Mouse (Mus musculus): Measurements from ENCODE around the gene Gli1. TPM values are rescaled to one million over a fixed set of nuclear protein-coding genes. Genes with fewer than 3 reads are reported as not detected.
A peak's percentile ranks its signal among the peaks of the same experiment; 100 is the strongest.

The Gli1 gene
- total and polyA plus RNA-seq, 3 experiments = 0.91 to 2.4 (median 0.96) TPM

GRCm38 (mm10) chr10:127293590-127294113, 48.1 kb downstream of the Gli1 start:
- TF ChIP-seq CTCF (IDR thresholded peaks at IDR 0.05) = no peak
- H3K4me3 ChIP-seq = no peak overlapping the region; the same call in 1 of the 2 replicates
- 67% methylated on average over 3 of the region's 3 CpGs for WGBS
- H3K27ac ChIP-seq = peak overlapping the region; percentile 92
- no peaks in the 10 kb centered on the region for H3K27me3 ChIP-seq (ENCODE audit: control insufficient read depth, insufficient read depth, low read length)
- no peaks in the 10 kb centered on the region for H3K79me2 ChIP-seq (replicated peaks; ENCODE audit: control insufficient read depth, insufficient read depth, low read length)
- DNase-seq = no peak
- H3K9ac ChIP-seq (ENCODE audit: low read depth, low read length) = peak overlapping the region; percentile 29; the same call in 1 of the 2 replicates
- H3K36me3 ChIP-seq (ENCODE audit: control insufficient read depth, insufficient read depth, low read length) = peaks cover 26% of the 10 kb centered on the region
- intact Hi-C loops (cut with DNase I) = no loop called here
- peaks cover 17% of the 10 kb centered on the region for H3K4me1 ChIP-seq (ENCODE audit: control insufficient read depth, insufficient read depth, low read length)

- H3K9ac ChIP-seq (ENCODE audit: low read depth, low read length) = peak overlapping the region; percentile 55
- no peaks in the 10 kb centered on the region for H3K79me2 ChIP-seq (replicated peaks; ENCODE audit: control insufficient read depth, insufficient read depth, low read length)
- DNase-seq = peak; percentile 58 to 61
- TF ChIP-seq POLR2A (IDR thresholded peaks at IDR 0.05; ENCODE audit: insufficient read depth, low read depth, low read length) = peak; percentile 72
- TF ChIP-seq EP300 (IDR thresholded peaks at IDR 0.05; ENCODE audit: insufficient read depth, low read depth, low read length) = peak; percentile 81; the same call in 1 of the 2 replicates
- TF ChIP-seq CTCF (IDR thresholded peaks at IDR 0.05) = no peak
- WGBS = 25% methylated on average over 6 of the region's 6 CpGs
- peak overlapping the region; percentile 92 for H3K27ac ChIP-seq
- peaks cover 26% of the 10 kb centered on the region for H3K36me3 ChIP-seq (ENCODE audit: control insufficient read depth, insufficient read depth, low read length)
- peak overlapping the region; percentile 72; the same call in 1 of the 2 replicates for H3K4me3 ChIP-seq
- intact Hi-C loops (cut with DNase I) = loop anchor here (1.0 kb wide), 1 partner anchor 43 kb away; no protein-coding TSS in a partner anchor
- no peaks in the 10 kb centered on the region for H3K27me3 ChIP-seq (ENCODE audit: control insufficient read depth, insufficient read depth, low read length)
- peaks cover 17% of the 10 kb centered on the region for H3K4me1 ChIP-seq (ENCODE audit: control insufficient read depth, insufficient read depth, low read length)
These were observed 48.7 kb downstream of the Gli1 start for GRCm38 (mm10) chr10:127292987-127293538.

- no peak for TF ChIP-seq CTCF (IDR thresholded peaks at IDR 0.05)
- TF ChIP-seq POLR2A (IDR thresholded peaks at IDR 0.05; ENCODE audit: insufficient read depth, low read depth, low read length) = no peak
- no peak for TF ChIP-seq EP300 (IDR thresholded peaks at IDR 0.05; ENCODE audit: insufficient read depth, low read depth, low read length)
- peak overlapping the region; percentile 72 for H3K4me3 ChIP-seq
- intact Hi-C loops (cut with DNase I) = loop anchor here (1.0 to 2.0 kb wide), 2 partner anchors 19 to 44 kb away; partner anchors contain the start of gene Mars
- peak overlapping the region; percentile 48 for H3K9ac ChIP-seq (ENCODE audit: low read depth, low read length)
- 5% methylated on average over 5 of the region's 5 CpGs for WGBS
- H3K27ac ChIP-seq = peak overlapping the region; percentile 92
- no peaks in the 10 kb centered on the region for H3K27me3 ChIP-seq (ENCODE audit: control insufficient read depth, insufficient read depth, low read length)
- peaks cover 26% of the 10 kb centered on the region for H3K36me3 ChIP-seq (ENCODE audit: control insufficient read depth, insufficient read depth, low read length)
- no peaks in the 10 kb centered on the region for H3K79me2 ChIP-seq (replicated peaks; ENCODE audit: control insufficient read depth, insufficient read depth, low read length)
- DNase-seq = no peak
- H3K4me1 ChIP-seq (ENCODE audit: control insufficient read depth, insufficient read depth, low read length) = peaks cover 23% of the 10 kb centered on the region
These were observed 49.7 kb downstream of the Gli1 start for GRCm38 (mm10) chr10:127291881-127292638.

- DNase-seq = peak; percentile 81 to 82
- intact Hi-C loops (cut with DNase I) = loop anchor here (2.0 kb wide), 1 partner anchor 20 kb away; the partner anchor contains the start of gene Mars
- Histone ChIP-seq H3K4me1 (ENCODE audit: control insufficient read depth, insufficient read depth, low read length) (peaks cover 25% of the 10 kb centered on the region), H3K27me3 (ENCODE audit: control insufficient read depth, insufficient read depth, low read length) (no peaks in the 10 kb centered on the region), H3K27ac (peak overlapping the region; percentile 92), H3K36me3 (ENCODE audit: control insufficient read depth, insufficient read depth, low read length) (peaks cover 21% of the 10 kb centered on the region), H3K9ac (ENCODE audit: low read depth, low read length) (peak overlapping the region; percentile 80), H3K79me2 (replicated peaks; ENCODE audit: control insufficient read depth, insufficient read depth, low read length) (no peaks in the 10 kb centered on the region), H3K4me3 (peak overlapping the region; percentile 72)
- TF ChIP-seq EP300 (IDR thresholded peaks at IDR 0.05; ENCODE audit: insufficient read depth, low read depth, low read length) = peak; percentile 51; the same call in 1 of the 2 replicates
- TF ChIP-seq CTCF (IDR thresholded peaks at IDR 0.05) = no peak
- 2% methylated on average over 19 of the region's 19 CpGs for WGBS
These were observed 50.6 kb downstream of the Gli1 start for GRCm38 (mm10) chr10:127290930-127291880.

GRCm38 (mm10) chr10:127290307-127290929, 51.4 kb downstream of the Gli1 start:
- Histone ChIP-seq H3K27me3 (ENCODE audit: control insufficient read depth, insufficient read depth, low read length) (no peaks in the 10 kb centered on the region), H3K4me3 (peak overlapping the region; percentile 87), H3K36me3 (ENCODE audit: control insufficient read depth, insufficient read depth, low read length) (peaks cover 17% of the 10 kb centered on the region), H3K27ac (peak overlapping the region; percentile 93), H3K4me1 (ENCODE audit: control insufficient read depth, insufficient read depth, low read length) (peaks cover 25% of the 10 kb centered on the region), H3K9ac (ENCODE audit: low read depth, low read length) (peak overlapping the region; percentile 80), H3K79me2 (replicated peaks; ENCODE audit: control insufficient read depth, insufficient read depth, low read length) (no peaks in the 10 kb centered on the region)
- DNase-seq = peak; percentile 99 to 100
- intact Hi-C loops (cut with DNase I) = loop anchor here (2.0 kb wide), 1 partner anchor 20 kb away; the partner anchor contains the start of gene Mars
- WGBS = under 1% methylated on average over 47 of the region's 47 CpGs
- TF ChIP-seq CTCF (IDR thresholded peaks at IDR 0.05) = no peak
- TF ChIP-seq EP300 (IDR thresholded peaks at IDR 0.05; ENCODE audit: insufficient read depth, low read depth, low read length) = peak; percentile 72; the same call in 1 of the 2 replicates
- TF ChIP-seq POLR2A (IDR thresholded peaks at IDR 0.05; ENCODE audit: insufficient read depth, low read depth, low read length) = peak; percentile 100

Measured in heart, adult 2 months (tissue).